Mouse (Mus musculus) left cerebral cortex, postnatal 14 days (tissue): Measurements from ENCODE around the gene C8a. TPM values are rescaled to one million over a fixed set of nuclear protein-coding genes. Genes with fewer than 3 reads are reported as not detected.

Experiments used
- DNase-seq, 2 experiments: peaks; one replicate each; pipeline ENCODE4 v3.0.0; 2021 to 2022; ENCODE audit warnings: low spot score in 2 of 2, mixed read lengths in 1 of 2
- intact Hi-C: fragments of 180-260 bp; cut with DNase I; formaldehyde crosslinking; loops from one replicate; pipeline ENCODE4 v1.15.1; 2025
- total RNA-seq, 2 experiments: library from RNA; stranded (reverse); gene quantifications; 2 replicates each; pipeline ENCODE4 v1.2.3; 2021

The C8a gene
- total RNA-seq, 2 experiments from 2014 or later, result 0.49 TPM; not detected in 1

GRCm38 (mm10) chr4:104857029-104857428 lies 19.2 kb downstream of the C8a start, which contains the start of gene Gm17662:
Gm17662 (plus strand) TSS chr4:104857329.
- no peak for DNase-seq
- intact Hi-C loops, result no loop called here

GRCm38 (mm10) chr4:104855216-104855615 lies 21.0 kb downstream of the C8a start:
- intact Hi-C loops, result no loop called here
- DNase-seq, result no peak

GRCm38 (mm10) chr4:104843546-104843945 lies 32.7 kb downstream of the C8a start:
- intact Hi-C loops, result no loop called here
- DNase-seq, result no peak

GRCm38 (mm10) chr4:104842204-104842603 lies 34.0 kb downstream of the C8a start:
- intact Hi-C loops, result no loop called here
- no peak for DNase-seq

- DNase-seq, result no peak
- intact Hi-C loops, result no loop called here
Observed at GRCm38 (mm10) chr4:104838342-104838741, 37.9 kb downstream of the C8a start.

GRCm38 (mm10) chr4:104835096-104835495 lies 41.1 kb downstream of the C8a start:
- intact Hi-C loops, result no loop called here
- DNase-seq, result no peak

- peak; percentile 33 to 47 for DNase-seq
- intact Hi-C loops, result no loop called here
Observed at GRCm38 (mm10) chr4:104828939-104829338, 47.3 kb downstream of the C8a start.

GRCm38 (mm10) chr4:104824381-104825077 lies 51.7 kb downstream of the C8a start:
- DNase-seq, result no peak
- intact Hi-C loops, result no loop called here

GRCm38 (mm10) chr4:104823597-104824101 lies 52.5 kb downstream of the C8a start:
- DNase-seq, result no peak
- intact Hi-C loops, result no loop called here

- intact Hi-C loops, result no loop called here
Observed at GRCm38 (mm10) chr4:104819891-104820290, 56.3 kb downstream of the C8a start.

GRCm38 (mm10) chr4:104818986-104819385 lies 57.2 kb downstream of the C8a start:
- intact Hi-C loops, result no loop called here
- no peak for DNase-seq

More at GRCm38 (mm10) chr4:104819891-104820290, 56.3 kb downstream of the C8a start:
- DNase-seq, result no peak

GRCm38 (mm10) chr4:104817509-104817908 lies 58.7 kb downstream of the C8a start:
- intact Hi-C loops, result no loop called here
- no peak for DNase-seq

- intact Hi-C loops, result no loop called here
- no peak for DNase-seq
Observed at GRCm38 (mm10) chr4:104816519-104817232, 59.5 kb downstream of the C8a start.

- intact Hi-C loops, result no loop called here
- no peak for DNase-seq
Observed at GRCm38 (mm10) chr4:104813617-104814016, 62.6 kb downstream of the C8a start.

GRCm38 (mm10) chr4:104810710-104811286 lies 65.4 kb downstream of the C8a start:
- intact Hi-C loops, result no loop called here
- DNase-seq, result no peak

- intact Hi-C loops, result no loop called here
- no peak for DNase-seq
Observed at GRCm38 (mm10) chr4:104805414-104806257, 70.6 kb downstream of the C8a start.

- intact Hi-C loops, result no loop called here
- no peak for DNase-seq
Observed at GRCm38 (mm10) chr4:104804100-104804499, 72.1 kb downstream of the C8a start.

GRCm38 (mm10) chr4:104801625-104802024 lies 74.6 kb downstream of the C8a start:
- intact Hi-C loops, result no loop called here
- DNase-seq, result no peak

GRCm38 (mm10) chr4:104798951-104799350 lies 77.2 kb downstream of the C8a start:
- intact Hi-C loops, result no loop called here
- DNase-seq, result no peak

- intact Hi-C loops, result no loop called here
- no peak for DNase-seq
Observed at GRCm38 (mm10) chr4:104792111-104792510, 84.1 kb downstream of the C8a start.
